Mouse (Mus musculus) spleen, adult 2 months (tissue): Measurements from ENCODE around the gene Anks3. TPM values are rescaled to one million over a fixed set of nuclear protein-coding genes. Genes with fewer than 3 reads are reported as not detected.

ENCODE experiments used
- DNase-seq, 2 experiments: peaks; one replicate each; pipeline versions ENCODE4 v3.0.0 to v3.0.0-alpha.2; 2012 to 2021; ENCODE audit warnings: low spot score in 2 of 2, low read depth in 1 of 2
- H3K27ac ChIP-seq: fragments of 200-500 bp; 2 replicates; pipeline ENCODE4 v1.5.1; 2012; ENCODE audit warnings: low read length, inconsistent platforms; ENCODE audit not compliant: insufficient read depth
- H3K27me3 ChIP-seq: fragments of 200-500 bp; 2 replicates; pipeline ENCODE4 v1.6.1; 2012; ENCODE audit warnings: mild to moderate bottlenecking, moderate library complexity, low read length, inconsistent platforms; ENCODE audit not compliant: control insufficient read depth, insufficient read depth
- H3K36me3 ChIP-seq: fragments of 200-500 bp; 2 replicates; pipeline ENCODE4 v1.6.1; 2012; ENCODE audit warnings: mild to moderate bottlenecking, low read length, inconsistent platforms; ENCODE audit not compliant: control insufficient read depth, insufficient read depth
- H3K4me1 ChIP-seq: fragments of 200-500 bp; 2 replicates; pipeline ENCODE4 v1.6.1; 2011; ENCODE audit warnings: inconsistent platforms; ENCODE audit not compliant: control insufficient read depth, insufficient read depth, insufficient read length
- H3K4me3 ChIP-seq: fragments of 200-500 bp; 2 replicates; pipeline ENCODE4 v1.5.1; 2011; ENCODE audit warnings: mild to moderate bottlenecking, inconsistent platforms; ENCODE audit not compliant: insufficient read depth, insufficient read length; ENCODE audit errors: extremely low read depth
- CTCF ChIP-seq: fragments of 200-500 bp; IDR thresholded peaks from 2 replicates; pipeline ENCODE4 v1.5.1; 2011; ENCODE audit warnings: mild to moderate bottlenecking, inconsistent platforms; ENCODE audit not compliant: insufficient read depth, insufficient read length, insufficient replicate concordance; ENCODE audit errors: extremely low read depth
- POLR2A ChIP-seq: fragments of 200-500 bp; IDR thresholded peaks from 2 replicates; pipeline ENCODE4 v1.6.1; 2011; ENCODE audit warnings: low read depth, low read length, inconsistent platforms
- WGBS: fragments of 180-500 bp; shearing (Covaris S2); methylation state at CpG from one replicate; pipeline ENCODE4 v1.1.7; 2018; 5-methylcytosine and 5-hydroxymethylcytosine counted together
- polyA plus RNA-seq: library from polyadenylated mRNA; depleted of rRNA; stranded (reverse); fragments of >200 nt; gene quantifications from 2 replicates; pipeline ENCODE4 v1.2.3, GENCODE M21; 2012; rRNA removed

Anks3 gene
- polyA plus RNA-seq: 51.5 and 56.3 TPM in 2 replicates

- H3K36me3 ChIP-seq: no peaks in the 10 kb centered on the region
- peak within 1 kb of the TSS; percentile 65 for H3K27ac ChIP-seq
- WGBS: under 1% methylated on average over 76 of the region's 76 CpGs
- TF ChIP-seq POLR2A: peak; percentile 13; the same call in 1 of the 2 replicates
- 0 out of 2 replicates have a peak, but pooled peaks have one; percentile 0 for TF ChIP-seq CTCF
- no peaks in the 10 kb centered on the region for H3K27me3 ChIP-seq
- H3K4me1 ChIP-seq: peaks cover 19% of the 10 kb centered on the region; the same call in 1 of the 2 replicates
- H3K4me3 ChIP-seq: peak within 1 kb of the TSS; percentile 81
- DNase-seq: peak; percentile 78 to 96
Observed at GRCm38 (mm10) chr16:4963797-4964709, at the start of gene Anks3. Anks3 (minus strand) TSS chr16:4964205.

GRCm38 (mm10) chr16:5013054-5013838 is 49.2 kb upstream of the Anks3 start, which contains the start of gene Rogdi:
Rogdi (minus strand) TSS chr16:5013553.
- Histone ChIP-seq H3K36me3 (peaks cover 10% of the 10 kb centered on the region), H3K4me3 (peak within 1 kb of the TSS; percentile 73), H3K4me1 (peaks cover 16% of the 10 kb centered on the region), H3K27me3 (no peaks in the 10 kb centered on the region), H3K27ac (peak within 1 kb of the TSS; percentile 61)
- peak; percentile 88 to 96 for DNase-seq
- WGBS: 1% methylated on average over 63 of the region's 63 CpGs
- TF ChIP-seq POLR2A (peak; percentile 45), CTCF (no peak)

GRCm38 (mm10) chr16:5012036-5013005 is 48.3 kb upstream of the Anks3 start:
- no peak for DNase-seq
- WGBS: 55% methylated on average over 13 of the region's 13 CpGs

GRCm38 (mm10) chr16:5011285-5011684 is 47.3 kb upstream of the Anks3 start:
- H3K27me3 ChIP-seq: no peaks in the 10 kb centered on the region
- WGBS: 33% methylated on average over 7 of the region's 7 CpGs
- H3K4me1 ChIP-seq: peaks cover 16% of the 10 kb centered on the region
- no peak for TF ChIP-seq POLR2A
- no peak for TF ChIP-seq CTCF
- DNase-seq: peak; percentile 49 to 56
- peak overlapping the region; percentile 83 for H3K27ac ChIP-seq
- peak overlapping the region; percentile 19; the same call in 1 of the 2 replicates for H3K4me3 ChIP-seq
- peaks cover 4% of the 10 kb centered on the region for H3K36me3 ChIP-seq

More at GRCm38 (mm10) chr16:5012036-5013005, 48.3 kb upstream of the Anks3 start:
- no peaks in the 10 kb centered on the region for H3K27me3 ChIP-seq
- H3K4me3 ChIP-seq: peak overlapping the region; percentile 73
- H3K36me3 ChIP-seq: peaks cover 9% of the 10 kb centered on the region
- peak overlapping the region; percentile 61 for H3K27ac ChIP-seq
- TF ChIP-seq POLR2A (no peak), CTCF (no peak)
- peaks cover 16% of the 10 kb centered on the region for H3K4me1 ChIP-seq

GRCm38 (mm10) chr16:5010371-5010935 is 46.4 kb upstream of the Anks3 start:
- peaks cover 4% of the 10 kb centered on the region for H3K36me3 ChIP-seq
- peak overlapping the region; percentile 83 for H3K27ac ChIP-seq
- TF ChIP-seq CTCF: no peak
- no peak overlapping the region for H3K4me3 ChIP-seq
- no peak for DNase-seq
- WGBS: 92% methylated on average over 10 of the region's 10 CpGs
- peaks cover 16% of the 10 kb centered on the region for H3K4me1 ChIP-seq
- H3K27me3 ChIP-seq: no peaks in the 10 kb centered on the region

GRCm38 (mm10) chr16:5008076-5008475 is 44.1 kb upstream of the Anks3 start:
- Histone ChIP-seq H3K27me3 (no peaks in the 10 kb centered on the region), H3K4me3 (no peak overlapping the region), H3K36me3 (peaks cover 2% of the 10 kb centered on the region; the same call in 1 of the 2 replicates), H3K27ac (no peak overlapping the region), H3K4me1 (peaks cover 16% of the 10 kb centered on the region)
- TF ChIP-seq POLR2A (no peak), CTCF (no peak)
- 91% methylated on average over 12 of the region's 12 CpGs for WGBS
- DNase-seq: no peak
